Mouse (Mus musculus) myocyte (in vitro differentiated cells): ENCODE results near the gene Sh3d21. TPM values are rescaled to one million over a fixed set of nuclear protein-coding genes. Genes with fewer than 3 reads are reported as not detected.

ENCODE experiments used
- H3K27me3 ChIP-seq: one replicate; pipeline ENCODE4 v1.6.1; 2011; ENCODE audit not compliant: control insufficient read depth, insufficient read depth, insufficient read length
- H3K36me3 ChIP-seq: one replicate; pipeline ENCODE4 v1.6.1; 2011; ENCODE audit not compliant: control insufficient read depth, insufficient read depth
- H3K4me2 ChIP-seq: one replicate; pipeline ENCODE4 v1.6.1; 2011; ENCODE audit warnings: low read depth, control low read depth
- H3K4me3 ChIP-seq: one replicate; pipeline ENCODE4 v1.5.1; 2011; ENCODE audit warnings: mild to moderate bottlenecking, control low read depth, moderate library complexity
- H3K79me2 ChIP-seq: one replicate; pipeline ENCODE4 v1.6.1; 2011; ENCODE audit not compliant: control insufficient read depth, insufficient read depth
- H3ac ChIP-seq: one replicate; pipeline ENCODE4 v1.6.1; 2011; ENCODE audit not compliant: control insufficient read depth, insufficient read length
- CEBPB ChIP-seq: IDR thresholded peaks from 2 replicates; pipeline ENCODE4 v1.6.1; 2011; ENCODE audit warnings: mild to moderate bottlenecking, moderate library complexity; ENCODE audit not compliant: poor library complexity, insufficient read depth, severe bottlenecking
- E2F4 ChIP-seq: IDR thresholded peaks from one replicate; pipeline ENCODE4 v1.6.1; 2011; ENCODE audit warnings: mild to moderate bottlenecking, control low read depth, moderate library complexity; ENCODE audit not compliant: insufficient read depth
- MAX ChIP-seq: IDR thresholded peaks from one replicate; pipeline ENCODE4 v1.6.1; 2011; ENCODE audit warnings: low read depth, mild to moderate bottlenecking, control low read depth
- MYOD1 ChIP-seq, 3 experiments: IDR thresholded peaks; one replicate each; pipeline ENCODE4 v1.6.1; 2011; ENCODE audit warnings: control low read depth in 2 of 3, low read depth in 2 of 3, mild to moderate bottlenecking in 2 of 3, moderate library complexity in 1 of 3; ENCODE audit not compliant: insufficient read length in 2 of 3, control insufficient read depth in 1 of 3
- MYOG ChIP-seq, 3 experiments: IDR thresholded peaks; one replicate each; pipeline ENCODE4 v1.6.1; 2011; ENCODE audit warnings: control low read depth in 2 of 3, low read depth in 2 of 3, mild to moderate bottlenecking in 2 of 3; ENCODE audit not compliant: insufficient read length in 2 of 3, control insufficient read depth in 1 of 3, insufficient read depth in 1 of 3
- POLR2A ChIP-seq: IDR thresholded peaks from one replicate; pipeline ENCODE4 v1.6.1; 2011; ENCODE audit warnings: low read depth, mild to moderate bottlenecking, control low read depth, moderate library complexity; ENCODE audit not compliant: insufficient read length
- POLR2AphosphoS2 ChIP-seq: IDR thresholded peaks from one replicate; pipeline ENCODE4 v1.6.1; 2011; ENCODE audit warnings: low read depth, control low read depth; ENCODE audit not compliant: insufficient read length
- REST ChIP-seq: IDR thresholded peaks from one replicate; pipeline ENCODE4 v1.6.1; 2011; ENCODE audit warnings: mild to moderate bottlenecking, control low read depth, moderate library complexity; ENCODE audit not compliant: insufficient read depth, insufficient read length
- SRF ChIP-seq: IDR thresholded peaks from one replicate; pipeline ENCODE4 v1.6.1; 2011; ENCODE audit warnings: low read depth; ENCODE audit not compliant: control insufficient read depth, insufficient read length
- TCF12 ChIP-seq: IDR thresholded peaks from one replicate; pipeline ENCODE4 v1.6.1; 2011; ENCODE audit warnings: mild to moderate bottlenecking, control low read depth; ENCODE audit not compliant: poor library complexity, insufficient read depth, severe bottlenecking
- TCF3 ChIP-seq: IDR thresholded peaks from one replicate; pipeline ENCODE4 v1.6.1; 2011; ENCODE audit warnings: low read depth, control low read depth; ENCODE audit not compliant: insufficient read length
- USF1 ChIP-seq: IDR thresholded peaks from one replicate; pipeline ENCODE4 v1.6.1; 2011; ENCODE audit warnings: low read depth, mild to moderate bottlenecking, control low read depth, moderate library complexity
- polyA plus RNA-seq: library from polyadenylated mRNA; unstranded; fragments of >200 nt; fragmentation: generic; extraction: Trizol; gene quantifications from one replicate; pipeline ENCODE4 v1.2.1, GENCODE M21; 2012; ENCODE audit warnings: missing spikeins

Gene Sh3d21
- 0.23 TPM for polyA plus RNA-seq

DNA sequence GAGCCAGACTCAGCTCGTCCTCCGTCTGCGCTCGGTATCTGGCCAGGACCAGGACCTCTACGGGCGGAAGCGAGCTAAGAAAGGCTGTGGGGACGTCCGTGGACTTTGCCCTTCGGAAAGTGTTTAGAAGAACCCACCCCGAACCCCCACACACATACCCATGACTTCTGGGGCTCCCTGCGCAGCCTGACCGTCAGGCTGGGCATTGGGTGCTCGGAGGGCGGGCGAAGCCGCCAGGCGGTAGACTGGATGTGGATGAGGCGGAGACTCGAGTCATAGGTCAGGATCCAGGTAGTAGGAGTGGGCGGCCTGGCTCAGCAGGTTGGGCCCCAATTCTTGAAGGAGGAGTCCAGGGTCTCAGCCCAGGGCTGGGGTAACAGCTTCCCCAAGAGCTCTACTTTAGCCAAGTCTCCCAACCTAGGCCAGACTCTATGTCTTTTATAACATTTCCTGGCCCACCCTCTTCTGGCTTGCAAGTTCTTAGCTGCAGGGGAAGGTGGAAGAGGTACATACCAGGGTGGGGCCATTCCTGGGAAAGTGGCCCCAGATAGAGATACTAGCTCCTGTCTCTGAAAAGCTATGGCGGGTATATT, at the start of gene Sh3d21:
Sh3d21 (minus strand) TSS at position 425 of the 593 bp plus-strand sequence.
- Histone ChIP-seq H3K4me3 (no peak within 1 kb of the TSS), H3K36me3 (peaks cover 26% of the 10 kb centered on the region), H3K79me2 (no peaks in the 10 kb centered on the region), H3ac (no peak within 1 kb of the TSS), H3K4me2 (no peak within 1 kb of the TSS), H3K27me3 (no peaks in the 10 kb centered on the region)
- TF ChIP-seq E2F4: no peak
- TF ChIP-seq TCF3: no peak
- TF ChIP-seq POLR2A: no peak
- no peak for TF ChIP-seq MYOG (IDR thresholded peaks at IDR 0.05; ENCODE audit: control insufficient read depth in 1 of 3, insufficient read depth in 1 of 3, insufficient read length in 2 of 3, low read depth in 2 of 3)
- no peak for TF ChIP-seq REST
- TF ChIP-seq POLR2AphosphoS2: no peak
- TF ChIP-seq CEBPB: no peak

DNA sequence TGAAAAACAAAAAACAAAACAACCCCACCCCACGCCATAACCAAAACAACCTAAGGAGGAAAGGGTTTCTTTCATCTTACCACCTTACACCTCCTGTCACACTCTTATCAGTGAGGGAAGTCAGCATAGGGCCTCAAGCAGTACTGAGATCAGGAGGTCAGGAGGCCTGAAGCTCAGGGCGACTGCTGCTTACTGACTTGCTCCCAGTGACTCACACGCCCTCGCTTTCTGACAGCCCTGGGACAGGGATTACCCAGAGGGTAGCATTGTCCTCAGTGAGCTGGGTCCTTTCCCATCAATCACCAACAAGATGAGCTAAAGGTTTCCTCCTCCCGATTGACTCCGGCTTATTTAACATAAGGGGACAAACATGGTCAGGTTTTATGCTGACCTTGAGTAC, 43.8 kb upstream of the Sh3d21 start:
- Histone ChIP-seq H3K4me3 (no peak overlapping the region), H3K4me2 (no peak overlapping the region), H3ac (no peak overlapping the region), H3K36me3 (no peaks in the 10 kb centered on the region), H3K79me2 (no peaks in the 10 kb centered on the region), H3K27me3 (no peaks in the 10 kb centered on the region)
- no peak for TF ChIP-seq MAX
- TF ChIP-seq REST: no peak
- TF ChIP-seq POLR2AphosphoS2: no peak
- no peak for TF ChIP-seq TCF12
- TF ChIP-seq POLR2A: no peak
- no peak for TF ChIP-seq MYOD1 (IDR thresholded peaks at IDR 0.05; ENCODE audit: control insufficient read depth in 1 of 3, insufficient read length in 2 of 3, low read depth in 2 of 3)
- TF ChIP-seq SRF: no peak
- no peak for TF ChIP-seq CEBPB
- TF ChIP-seq USF1: no peak
- no peak for TF ChIP-seq MYOG (IDR thresholded peaks at IDR 0.05; ENCODE audit: control insufficient read depth in 1 of 3, insufficient read depth in 1 of 3, insufficient read length in 2 of 3, low read depth in 2 of 3)
- TF ChIP-seq TCF3: no peak
- TF ChIP-seq E2F4: no peak

DNA sequence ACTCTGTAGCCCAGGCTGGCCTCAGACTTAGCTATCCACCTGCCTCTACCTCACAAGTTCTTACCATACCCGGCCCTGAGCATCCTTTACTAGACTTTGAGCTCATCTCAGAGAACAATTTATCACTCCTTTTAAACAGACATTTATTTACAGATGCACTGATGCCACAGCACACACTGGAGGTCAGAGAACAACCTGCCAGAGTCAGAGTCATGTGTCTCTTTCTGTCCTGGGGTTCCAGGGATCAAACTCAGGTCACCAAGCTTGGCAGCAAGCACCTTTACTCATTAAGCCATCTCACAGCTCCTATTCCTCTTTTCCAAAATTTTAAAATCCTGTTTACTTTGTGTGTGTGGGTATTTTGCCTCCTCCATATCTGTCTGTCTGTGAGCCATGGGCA, 42.1 kb upstream of the Sh3d21 start:
- no peak overlapping the region for H3ac ChIP-seq
- H3K79me2 ChIP-seq: peaks cover 16% of the 10 kb centered on the region
- H3K27me3 ChIP-seq: no peaks in the 10 kb centered on the region
- TF ChIP-seq CEBPB: no peak
- TF ChIP-seq TCF12: no peak
- TF ChIP-seq USF1: no peak
- TF ChIP-seq SRF: no peak
- no peak for TF ChIP-seq POLR2AphosphoS2
- H3K4me3 ChIP-seq: no peak overlapping the region
- H3K36me3 ChIP-seq: no peaks in the 10 kb centered on the region
- H3K4me2 ChIP-seq: no peak overlapping the region

DNA sequence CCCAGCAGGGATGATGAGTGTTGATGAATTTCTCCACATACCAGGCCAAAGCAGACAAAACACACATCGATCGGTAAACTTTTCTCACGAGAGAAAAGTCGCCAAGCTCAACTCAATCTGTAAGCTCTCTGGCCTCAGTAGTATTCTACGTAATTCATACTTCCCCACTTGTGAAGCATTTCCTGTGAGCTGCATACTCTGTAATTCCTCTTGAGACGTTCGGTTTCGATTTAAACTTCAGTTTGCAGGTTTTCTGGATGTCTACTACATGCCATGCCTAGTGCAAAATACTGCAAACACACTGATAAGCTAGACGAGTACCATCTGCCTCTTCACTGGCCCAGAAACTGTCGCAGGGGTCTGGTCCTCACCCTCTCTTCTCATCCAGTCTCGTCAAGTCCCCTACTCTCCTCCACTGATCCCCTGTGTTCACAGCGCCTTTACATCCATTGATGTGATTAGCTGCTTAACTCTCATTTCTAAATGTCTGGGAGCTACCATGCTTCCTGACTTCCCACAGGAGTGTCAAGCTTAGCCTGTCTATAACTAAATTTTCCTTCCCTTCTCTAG, 41.5 kb upstream of the Sh3d21 start:
- H3K4me2 ChIP-seq: no peak overlapping the region
- H3K4me3 ChIP-seq: no peak overlapping the region
- H3K36me3 ChIP-seq: no peaks in the 10 kb centered on the region
- H3ac ChIP-seq: no peak overlapping the region
- H3K79me2 ChIP-seq: peaks cover 23% of the 10 kb centered on the region
- no peak for TF ChIP-seq CEBPB
- no peak for TF ChIP-seq TCF3
- no peak for TF ChIP-seq REST
- no peak for TF ChIP-seq E2F4
- no peak for TF ChIP-seq POLR2AphosphoS2
- TF ChIP-seq POLR2A: no peak
- no peak for TF ChIP-seq MYOD1 (IDR thresholded peaks at IDR 0.05; ENCODE audit: control insufficient read depth in 1 of 3, insufficient read length in 2 of 3, low read depth in 2 of 3)
- no peak for TF ChIP-seq SRF
- TF ChIP-seq USF1: no peak
- no peak for TF ChIP-seq MYOG (IDR thresholded peaks at IDR 0.05; ENCODE audit: control insufficient read depth in 1 of 3, insufficient read depth in 1 of 3, insufficient read length in 2 of 3, low read depth in 2 of 3)
- TF ChIP-seq TCF12: no peak
- TF ChIP-seq MAX: no peak
- no peaks in the 10 kb centered on the region for H3K27me3 ChIP-seq

DNA sequence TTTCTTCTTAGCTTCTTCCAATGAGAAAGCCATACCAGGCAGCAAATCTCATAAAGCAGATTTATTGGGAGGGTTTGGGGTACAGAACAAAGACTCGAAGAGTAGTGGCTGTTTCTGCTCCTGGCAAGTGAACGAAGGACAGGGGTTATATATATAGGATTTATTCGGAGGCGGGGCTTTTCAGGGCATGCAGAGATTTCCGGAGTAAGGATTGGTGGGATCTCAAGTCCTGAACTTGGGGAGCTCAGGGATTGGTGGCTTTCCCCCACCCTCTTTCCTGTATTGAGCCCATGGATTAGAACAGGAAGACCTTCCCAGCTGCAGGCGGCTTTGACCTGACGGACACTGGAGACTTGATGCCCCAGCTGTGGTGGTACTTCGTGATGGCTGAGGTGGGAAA, 40.7 kb upstream of the Sh3d21 start:
- H3K4me2 ChIP-seq: no peak overlapping the region
- peaks cover 30% of the 10 kb centered on the region for H3K79me2 ChIP-seq
- no peaks in the 10 kb centered on the region for H3K27me3 ChIP-seq
- H3ac ChIP-seq: no peak overlapping the region
- no peak overlapping the region for H3K4me3 ChIP-seq
- no peaks in the 10 kb centered on the region for H3K36me3 ChIP-seq
- TF ChIP-seq USF1: no peak
- no peak for TF ChIP-seq MAX
- TF ChIP-seq POLR2A: no peak
- no peak for TF ChIP-seq SRF
- TF ChIP-seq E2F4: no peak
- TF ChIP-seq TCF12: no peak
- no peak for TF ChIP-seq REST
- no peak for TF ChIP-seq CEBPB
- no peak for TF ChIP-seq MYOG (IDR thresholded peaks at IDR 0.05; ENCODE audit: control insufficient read depth in 1 of 3, insufficient read depth in 1 of 3, insufficient read length in 2 of 3, low read depth in 2 of 3)
- no peak for TF ChIP-seq MYOD1 (IDR thresholded peaks at IDR 0.05; ENCODE audit: control insufficient read depth in 1 of 3, insufficient read length in 2 of 3, low read depth in 2 of 3)
- no peak for TF ChIP-seq TCF3
